Mouse (Mus musculus) limb, embryonic 12.5 days (tissue): ENCODE results near the gene Nsmce3. TPM values are rescaled to one million over a fixed set of nuclear protein-coding genes. Genes with fewer than 3 reads are reported as not detected.

Experiments used
- ATAC-seq: fragments of 200-750 bp; cut with Nextera tagmentation; 2 replicates; pipeline ENCODE4 v1.8.0; 2017; ENCODE audit warnings: low read depth, moderate TSS enrichment; ENCODE audit not compliant: insufficient number of reproducible peaks, insufficient read depth, low FRiP score, low TSS enrichment
- H3K27ac ChIP-seq: fragments of 300-500 bp; sonication (generic); 2 replicates; pipeline ENCODE4 v1.5.1; 2016; ENCODE audit warnings: mild to moderate bottlenecking, moderate library complexity
- H3K27me3 ChIP-seq: fragments of 300-500 bp; sonication (generic); 2 replicates; pipeline ENCODE4 v1.6.1; 2016; ENCODE audit warnings: mild to moderate bottlenecking, moderate library complexity
- H3K36me3 ChIP-seq: fragments of 300-500 bp; sonication (generic); 2 replicates; pipeline ENCODE4 v1.6.1; 2016; ENCODE audit warnings: mild to moderate bottlenecking, moderate library complexity
- H3K4me1 ChIP-seq: fragments of 300-500 bp; sonication (generic); replicated peaks from 2 replicates; pipeline ENCODE4 v1.6.1; 2016
- H3K4me2 ChIP-seq: fragments of 300-500 bp; sonication (generic); 2 replicates; pipeline ENCODE4 v1.6.1; 2016; ENCODE audit warnings: mild to moderate bottlenecking, moderate library complexity
- H3K4me3 ChIP-seq: fragments of 300-500 bp; sonication (generic); replicated peaks from 2 replicates; pipeline ENCODE4 v1.5.1; 2016; ENCODE audit warnings: mild to moderate bottlenecking
- H3K9ac ChIP-seq: fragments of 300-500 bp; sonication (generic); replicated peaks from 2 replicates; pipeline ENCODE4 v1.6.1; 2016; ENCODE audit warnings: mild to moderate bottlenecking, moderate library complexity
- H3K9me3 ChIP-seq: fragments of 300-500 bp; sonication (generic); 2 replicates; pipeline ENCODE4 v1.6.1; 2016; ENCODE audit warnings: mild to moderate bottlenecking, moderate library complexity
- WGBS: fragments of 180-500 bp; shearing (Covaris S2); methylation state at CpG from one replicate; pipeline ENCODE4 v1.1.7; 2016; 5-methylcytosine and 5-hydroxymethylcytosine counted together
- polyA plus RNA-seq: library from polyadenylated mRNA; unstranded; fragments of >200 nt; fragmentation: Nextera tagmentation; extraction: Ambion mirVana; gene quantifications from 2 replicates; pipeline ENCODE4 v1.2.1, GENCODE M21; 2016

Nsmce3 gene
- polyA plus RNA-seq: 11.6 and 12.0 TPM in 2 replicates

DNA sequence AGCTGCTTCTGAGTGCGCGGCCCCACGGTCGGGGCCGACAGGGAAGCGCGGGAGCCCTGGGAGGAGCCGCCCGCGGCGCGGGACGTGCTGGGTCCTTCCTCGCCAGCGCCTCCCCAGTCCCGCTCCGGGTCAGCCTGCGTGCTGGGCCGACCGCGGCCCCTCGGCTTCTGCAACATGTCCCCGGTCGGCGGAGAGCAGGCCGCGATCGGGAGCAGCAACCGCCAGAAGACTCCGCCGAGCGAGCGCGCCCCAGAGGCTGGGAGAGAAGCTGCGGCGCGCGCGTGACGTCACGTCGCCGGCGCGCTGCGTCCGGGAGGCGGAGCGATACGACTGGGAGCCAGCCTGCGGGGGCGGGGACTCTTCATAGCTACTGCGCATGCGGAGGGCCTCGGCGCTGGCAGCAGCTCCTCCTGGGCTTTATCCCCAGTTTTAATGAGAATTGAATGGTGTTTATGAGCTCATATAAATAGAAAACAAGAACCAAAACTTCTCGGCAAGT, at the start of gene Nsmce3:
Nsmce3 (minus strand) TSS at position 255 of the 499 bp plus-strand sequence.
- H3K27ac ChIP-seq: peak within 1 kb of the TSS; percentile 96
- under 1% methylated on average over 57 of the region's 57 CpGs for WGBS
- ATAC-seq: peak; percentile 88
- H3K9ac ChIP-seq: peak within 1 kb of the TSS; percentile 90
- peaks cover 12% of the 10 kb centered on the region for H3K4me1 ChIP-seq
- no peaks in the 10 kb centered on the region for H3K9me3 ChIP-seq
- peak within 1 kb of the TSS; percentile 88 for H3K4me2 ChIP-seq
- peaks cover 27% of the 10 kb centered on the region for H3K27me3 ChIP-seq
- H3K4me3 ChIP-seq: peak within 1 kb of the TSS; percentile 90
- peaks cover 15% of the 10 kb centered on the region for H3K36me3 ChIP-seq

DNA sequence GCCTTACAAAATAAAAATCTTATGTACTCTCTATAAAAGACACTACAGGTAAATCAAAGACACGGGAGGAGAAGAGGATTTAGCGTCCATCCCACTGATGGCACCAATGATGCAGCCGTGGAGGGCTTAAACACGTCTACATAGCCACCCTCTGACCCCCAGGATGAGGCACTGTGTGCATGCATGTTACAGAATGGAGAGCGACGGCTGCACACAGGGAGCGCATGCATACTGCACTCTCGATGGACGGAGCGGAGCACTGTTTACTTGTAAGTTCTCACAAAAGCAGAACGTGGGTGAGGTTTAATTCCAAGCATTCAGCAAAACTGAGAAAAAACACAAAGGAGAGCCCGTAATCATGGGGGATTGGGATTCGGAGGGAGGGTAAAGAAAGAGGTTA, 48.4 kb upstream of the Nsmce3 start:
- 89% methylated on average over 13 of the region's 13 CpGs for WGBS
- no peaks in the 10 kb centered on the region for H3K27me3 ChIP-seq

DNA sequence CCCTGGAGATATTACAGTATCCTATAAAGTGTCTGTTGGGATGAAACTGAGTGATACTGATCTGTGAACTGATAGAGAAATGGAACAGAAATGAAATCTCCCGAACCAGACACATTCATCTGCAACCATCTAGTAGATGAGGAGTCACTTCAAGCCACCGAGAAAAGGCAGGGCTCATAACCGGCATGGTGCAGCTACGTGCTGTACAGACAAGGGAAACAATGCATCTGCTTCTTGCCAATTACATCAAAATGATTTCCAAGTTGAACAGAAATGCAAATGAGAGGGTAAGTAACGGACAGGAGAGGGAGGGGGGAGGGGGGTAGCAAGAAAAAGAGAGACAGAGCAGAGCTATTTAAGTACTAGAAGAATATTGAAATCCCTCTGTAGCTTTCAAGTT, 47.9 kb upstream of the Nsmce3 start:
- H3K9me3 ChIP-seq: no peaks in the 10 kb centered on the region
- no peaks in the 10 kb centered on the region for H3K27me3 ChIP-seq
- H3K36me3 ChIP-seq: no peaks in the 10 kb centered on the region
- no peak for ATAC-seq
- H3K4me1 ChIP-seq: no peaks in the 10 kb centered on the region
- WGBS: 84% methylated on average over 5 of the region's 5 CpGs
- H3K4me2 ChIP-seq: no peak overlapping the region
- no peak overlapping the region for H3K4me3 ChIP-seq
- H3K9ac ChIP-seq: no peak overlapping the region
- H3K27ac ChIP-seq: no peak overlapping the region

More for the DNA sequence above, 48.4 kb upstream of the Nsmce3 start:
- Histone ChIP-seq H3K4me3 (no peak overlapping the region), H3K36me3 (no peaks in the 10 kb centered on the region), H3K27ac (no peak overlapping the region), H3K9me3 (no peaks in the 10 kb centered on the region), H3K4me2 (no peak overlapping the region), H3K9ac (no peak overlapping the region), H3K4me1 (no peaks in the 10 kb centered on the region)
- ATAC-seq: no peak

DNA sequence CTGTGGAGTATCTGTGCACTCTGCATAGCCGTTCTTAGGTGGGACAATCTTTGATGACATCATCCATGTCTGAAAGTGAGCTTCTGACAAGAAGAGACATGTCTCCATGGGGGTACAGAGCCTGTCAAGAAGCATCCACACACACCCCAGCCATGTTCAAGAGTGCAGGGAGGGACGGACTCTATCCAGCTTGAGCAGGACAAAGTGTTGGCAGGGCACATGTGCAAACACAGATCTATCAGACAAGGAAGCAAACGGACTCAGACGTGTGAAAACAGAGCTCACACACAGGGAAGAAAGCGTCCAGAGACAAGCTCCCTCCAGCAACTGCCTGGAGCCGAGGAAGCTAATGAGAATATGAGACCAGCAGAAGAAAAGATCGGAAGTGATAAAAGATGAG, 43.9 kb upstream of the Nsmce3 start:
- Histone ChIP-seq H3K4me2 (no peak overlapping the region), H3K27me3 (no peaks in the 10 kb centered on the region), H3K9me3 (no peaks in the 10 kb centered on the region), H3K27ac (no peak overlapping the region), H3K36me3 (no peaks in the 10 kb centered on the region), H3K9ac (no peak overlapping the region), H3K4me3 (no peak overlapping the region), H3K4me1 (no peaks in the 10 kb centered on the region)
- no peak for ATAC-seq
- 44% methylated on average over 7 of the region's 7 CpGs for WGBS

DNA sequence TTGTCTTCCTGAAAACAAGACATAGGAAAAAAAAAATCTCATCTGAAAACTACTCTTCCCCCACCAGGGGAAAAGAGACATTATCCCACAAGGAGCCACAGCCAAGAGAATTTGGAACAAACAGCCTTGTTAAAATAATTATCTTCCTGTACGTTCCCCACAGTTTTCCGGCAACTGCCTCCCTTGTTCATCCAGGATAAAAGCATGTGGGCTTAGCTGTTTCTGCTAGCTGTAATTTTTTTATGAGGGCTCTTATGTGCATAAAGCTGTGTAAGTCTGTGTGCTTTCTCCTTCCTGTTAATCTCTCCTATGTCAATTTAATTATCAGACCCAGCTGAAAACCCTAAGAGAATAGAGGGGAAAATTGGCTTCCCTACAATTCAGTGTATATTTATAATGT, 42.3 kb upstream of the Nsmce3 start:
- H3K27ac ChIP-seq: no peak overlapping the region
- ATAC-seq: no peak
- no peak overlapping the region for H3K4me2 ChIP-seq
- no peaks in the 10 kb centered on the region for H3K9me3 ChIP-seq
- no peaks in the 10 kb centered on the region for H3K27me3 ChIP-seq
- no peaks in the 10 kb centered on the region for H3K36me3 ChIP-seq
- no peak overlapping the region for H3K9ac ChIP-seq
- WGBS: 54% methylated on average over 2 of the region's 2 CpGs
- H3K4me3 ChIP-seq: no peak overlapping the region
- H3K4me1 ChIP-seq: no peaks in the 10 kb centered on the region

DNA sequence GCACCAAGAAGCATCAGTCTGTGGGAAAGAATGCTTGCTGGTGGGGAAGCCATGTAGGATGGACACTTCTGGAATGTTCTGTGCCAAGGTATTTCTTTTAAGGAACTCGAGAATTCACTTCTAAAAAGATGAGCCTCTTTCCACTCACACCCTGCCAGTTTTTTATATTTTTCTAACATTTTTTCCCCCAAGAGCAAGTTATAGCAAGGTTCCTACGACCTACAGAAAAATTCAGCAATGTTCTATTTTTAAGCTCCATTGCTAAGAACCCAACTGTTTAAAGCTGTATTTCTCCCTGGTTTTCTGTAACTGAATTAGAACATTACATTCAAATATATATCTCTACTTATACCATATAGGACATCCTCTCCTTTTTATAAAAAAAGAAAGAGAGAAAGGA, 39.1 kb upstream of the Nsmce3 start:
- Histone ChIP-seq H3K9me3 (no peaks in the 10 kb centered on the region), H3K4me1 (no peaks in the 10 kb centered on the region), H3K36me3 (no peaks in the 10 kb centered on the region), H3K27me3 (no peaks in the 10 kb centered on the region), H3K9ac (no peak overlapping the region), H3K4me3 (no peak overlapping the region), H3K27ac (no peak overlapping the region), H3K4me2 (no peak overlapping the region)
- no peak for ATAC-seq
- WGBS: 82% methylated on average over 2 of the region's 2 CpGs

DNA sequence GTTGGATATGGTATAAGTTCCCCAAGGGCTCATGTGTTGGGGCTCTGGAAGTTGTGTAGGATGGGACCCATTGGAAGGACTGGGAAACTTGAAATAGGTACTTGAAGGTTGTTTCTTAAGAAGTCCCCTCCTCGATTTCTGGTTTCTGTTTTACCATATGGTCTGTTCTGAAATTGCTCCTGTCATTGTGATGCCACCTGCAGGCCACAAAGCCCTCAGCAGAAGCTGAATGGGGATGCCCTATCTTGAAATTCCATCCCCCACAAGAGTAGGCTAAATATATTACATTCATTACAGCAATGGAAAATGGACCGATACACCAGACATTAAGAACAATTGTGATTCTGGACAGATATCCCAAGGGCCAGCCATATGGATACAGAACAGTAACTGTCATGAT, 37.4 kb upstream of the Nsmce3 start:
- no peaks in the 10 kb centered on the region for H3K36me3 ChIP-seq
- ATAC-seq: no peak
- 78% methylated on average over 2 of the region's 2 CpGs for WGBS
- H3K9me3 ChIP-seq: no peaks in the 10 kb centered on the region
- no peak overlapping the region for H3K9ac ChIP-seq
- no peaks in the 10 kb centered on the region for H3K4me1 ChIP-seq
- H3K27me3 ChIP-seq: no peaks in the 10 kb centered on the region
- H3K4me2 ChIP-seq: no peak overlapping the region
- no peak overlapping the region for H3K27ac ChIP-seq
- H3K4me3 ChIP-seq: no peak overlapping the region

DNA sequence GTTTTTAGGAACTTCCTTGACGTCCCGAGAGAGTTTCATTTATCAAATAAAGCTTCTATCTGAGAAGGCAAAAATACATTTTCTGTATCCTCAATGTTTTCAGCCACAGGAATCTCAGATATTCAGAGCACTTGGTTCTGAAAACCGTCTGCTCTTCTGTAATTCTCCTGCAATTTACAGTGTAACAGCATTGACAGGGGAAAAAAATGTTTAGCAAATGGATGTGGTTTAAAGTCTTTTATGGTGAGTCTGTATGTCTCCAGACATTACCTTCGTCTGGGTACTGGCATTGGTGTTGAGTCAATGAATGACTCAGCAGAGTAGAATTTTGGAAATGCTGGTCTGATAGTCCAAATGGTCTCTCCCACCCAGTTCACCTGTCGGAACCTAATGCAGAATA, 34.2 kb upstream of the Nsmce3 start:
- WGBS: 78% methylated on average over 5 of the region's 5 CpGs
- ATAC-seq: no peak
- no peak overlapping the region for H3K27ac ChIP-seq
- H3K9ac ChIP-seq: no peak overlapping the region
- no peaks in the 10 kb centered on the region for H3K9me3 ChIP-seq
- no peak overlapping the region for H3K4me2 ChIP-seq
- no peak overlapping the region for H3K4me3 ChIP-seq
- no peaks in the 10 kb centered on the region for H3K4me1 ChIP-seq
- no peaks in the 10 kb centered on the region for H3K27me3 ChIP-seq
- no peaks in the 10 kb centered on the region for H3K36me3 ChIP-seq

DNA sequence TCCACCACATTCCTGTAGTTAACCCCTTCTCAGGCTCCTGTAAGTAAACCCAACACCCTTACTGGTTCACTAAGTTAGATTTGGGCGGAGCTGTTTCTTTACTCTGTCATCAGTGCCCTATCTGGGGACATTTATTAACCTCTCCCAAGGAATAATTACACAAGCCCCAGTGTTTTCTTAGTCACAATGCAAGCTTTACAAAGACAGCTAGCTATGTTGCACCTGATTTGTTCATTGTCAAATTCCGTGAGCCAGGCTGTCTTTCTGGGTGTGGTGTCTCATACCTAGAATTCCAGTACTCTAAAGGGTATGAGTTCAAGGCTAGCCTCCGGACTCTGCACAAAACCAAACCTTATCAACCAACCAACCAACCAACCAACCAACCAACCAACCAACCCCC, 32.7 kb upstream of the Nsmce3 start:
- Histone ChIP-seq H3K9ac (no peak overlapping the region), H3K4me1 (no peaks in the 10 kb centered on the region), H3K9me3 (no peaks in the 10 kb centered on the region), H3K4me3 (no peak overlapping the region), H3K36me3 (no peaks in the 10 kb centered on the region), H3K4me2 (no peak overlapping the region), H3K27ac (no peak overlapping the region), H3K27me3 (no peaks in the 10 kb centered on the region)
- ATAC-seq: no peak
- 91% methylated on average over 3 of the region's 3 CpGs for WGBS

DNA sequence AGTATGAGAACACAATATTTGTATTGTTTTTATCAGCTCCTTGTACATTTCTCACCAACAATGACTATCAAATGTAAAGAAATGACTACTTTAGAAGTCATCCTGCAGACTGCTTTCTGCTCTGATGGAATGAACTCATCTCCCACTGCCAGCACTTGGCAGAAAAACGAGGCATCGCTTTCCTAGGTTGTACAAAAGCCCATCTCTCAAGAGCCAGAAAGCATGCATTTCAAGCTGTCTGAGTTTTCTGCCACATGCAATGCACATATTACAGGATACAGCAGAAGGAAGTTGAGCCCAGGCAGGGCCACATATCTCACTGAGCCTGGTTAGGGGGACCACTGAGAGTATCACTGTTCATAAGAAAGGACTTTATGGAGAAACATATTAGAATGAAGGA, 27.5 kb upstream of the Nsmce3 start:
- ATAC-seq: no peak
- H3K4me2 ChIP-seq: no peak overlapping the region
- no peaks in the 10 kb centered on the region for H3K36me3 ChIP-seq
- WGBS: 78% methylated on average over 2 of the region's 2 CpGs
- H3K4me3 ChIP-seq: no peak overlapping the region
- H3K9me3 ChIP-seq: no peaks in the 10 kb centered on the region
- H3K4me1 ChIP-seq: no peaks in the 10 kb centered on the region; the same call in 1 of the 2 replicates
- H3K9ac ChIP-seq: no peak overlapping the region
- H3K27ac ChIP-seq: no peak overlapping the region
- H3K27me3 ChIP-seq: 0 out of 2 replicates have a peak, but pooled peaks cover 4% of the 10 kb centered on the region

DNA sequence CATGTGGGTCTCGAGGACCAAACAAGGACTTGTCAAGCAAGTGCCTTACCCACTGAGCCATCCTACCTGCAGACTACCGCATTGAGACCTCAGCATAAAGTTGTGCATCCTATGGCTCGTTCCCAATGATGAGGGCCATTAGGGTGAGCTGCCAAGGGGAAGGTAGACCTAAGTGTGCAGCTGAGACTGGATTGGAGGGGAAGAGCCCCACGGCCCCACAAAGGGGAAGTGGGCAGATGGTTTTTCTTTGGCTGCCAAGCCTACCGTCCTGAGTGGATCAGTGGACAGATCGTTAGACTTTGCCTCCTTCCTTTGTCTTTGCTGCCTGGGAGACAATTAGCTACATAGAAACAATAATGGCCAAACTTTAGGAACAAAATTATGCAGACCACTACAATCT, 23.8 kb upstream of the Nsmce3 start:
- no peak overlapping the region for H3K9ac ChIP-seq
- no peak for ATAC-seq
- H3K4me3 ChIP-seq: no peak overlapping the region
- H3K4me2 ChIP-seq: no peak overlapping the region
- 0 out of 2 replicates have a peak, but pooled peaks cover 4% of the 10 kb centered on the region for H3K27me3 ChIP-seq
- WGBS: 90% methylated on average over 6 of the region's 6 CpGs
- no peaks in the 10 kb centered on the region for H3K9me3 ChIP-seq
- no peaks in the 10 kb centered on the region for H3K36me3 ChIP-seq
- no peak overlapping the region for H3K27ac ChIP-seq
- H3K4me1 ChIP-seq: no peaks in the 10 kb centered on the region; the same call in 1 of the 2 replicates

DNA sequence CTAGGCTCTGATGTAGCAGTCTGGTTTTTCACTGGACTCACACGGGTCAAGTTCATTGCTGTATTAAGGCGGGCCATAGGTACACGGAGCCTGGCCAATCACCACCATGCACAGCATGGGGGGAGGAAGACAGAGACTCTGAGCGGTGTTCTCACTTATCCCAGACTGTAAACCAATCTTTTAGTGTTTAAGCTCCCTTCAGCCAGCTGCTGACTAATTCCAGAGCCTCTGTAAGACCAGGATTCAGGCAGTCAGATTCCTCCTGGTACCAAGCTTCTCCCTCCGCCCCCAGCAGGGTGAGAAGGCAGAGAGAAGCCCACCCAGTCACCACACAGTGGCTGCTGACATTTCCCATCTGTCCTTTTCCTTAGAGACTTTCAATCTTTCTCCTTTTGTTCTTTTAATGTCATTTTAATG, 22.9 kb upstream of the Nsmce3 start:
- 34% methylated on average over 5 of the region's 5 CpGs for WGBS
- H3K4me1 ChIP-seq: no peaks in the 10 kb centered on the region; the same call in 1 of the 2 replicates
- no peaks in the 10 kb centered on the region for H3K36me3 ChIP-seq
- H3K9me3 ChIP-seq: no peaks in the 10 kb centered on the region
- no peak overlapping the region for H3K4me2 ChIP-seq
- 0 out of 2 replicates have a peak, but pooled peaks cover 4% of the 10 kb centered on the region for H3K27me3 ChIP-seq
- no peak overlapping the region for H3K4me3 ChIP-seq
- ATAC-seq: peak; percentile 84
- no peak overlapping the region for H3K9ac ChIP-seq
- H3K27ac ChIP-seq: no peak overlapping the region
